Mouse (Mus musculus): ENCODE data around the gene Cyp2d11. TPM values are rescaled to one million over a fixed set of nuclear protein-coding genes. Genes with fewer than 3 reads are reported as not detected.

The Cyp2d11 gene
- polyA plus RNA-seq, 1 experiment from 2014 or later: not detected

- H3K27ac ChIP-seq: no peak overlapping the region
- 94% methylated on average over 4 of the region's 4 CpGs for WGBS
- H3K9me3 ChIP-seq: no peaks in the 10 kb centered on the region
- no peak overlapping the region for H3K9ac ChIP-seq (replicated peaks)
- no peak overlapping the region for H3K4me3 ChIP-seq (replicated peaks)
- ATAC-seq (ENCODE audit: insufficient number of reproducible peaks, insufficient read depth, low FRiP score, low TSS enrichment, low read depth): no peak
- H3K4me2 ChIP-seq: no peak overlapping the region
- H3K4me1 ChIP-seq (replicated peaks): peaks cover 32% of the 10 kb centered on the region
- H3K36me3 ChIP-seq: peaks cover 45% of the 10 kb centered on the region
- no peaks in the 10 kb centered on the region for H3K27me3 ChIP-seq
Measured at GRCm38 (mm10) chr15:82350349-82350748, 43.5 kb downstream of the Cyp2d11 start.

GRCm38 (mm10) chr15:82348999-82349341, 44.9 kb downstream of the Cyp2d11 start:
- Histone ChIP-seq H3K9ac (replicated peaks) (no peak overlapping the region), H3K9me3 (no peaks in the 10 kb centered on the region), H3K4me3 (replicated peaks) (no peak overlapping the region), H3K27ac (no peak overlapping the region), H3K4me2 (no peak overlapping the region), H3K4me1 (replicated peaks) (peaks cover 30% of the 10 kb centered on the region), H3K36me3 (peaks cover 45% of the 10 kb centered on the region), H3K27me3 (no peaks in the 10 kb centered on the region)
- no peak for ATAC-seq (ENCODE audit: insufficient number of reproducible peaks, insufficient read depth, low FRiP score, low TSS enrichment, low read depth)
- WGBS: 84% methylated on average over 2 of the region's 2 CpGs

- Histone ChIP-seq H3K9me3 (no peaks in the 10 kb centered on the region), H3K36me3 (peaks cover 46% of the 10 kb centered on the region), H3K9ac (replicated peaks) (no peak overlapping the region), H3K27me3 (no peaks in the 10 kb centered on the region), H3K4me3 (replicated peaks) (no peak overlapping the region), H3K4me2 (no peak overlapping the region), H3K4me1 (replicated peaks) (peaks cover 30% of the 10 kb centered on the region), H3K27ac (no peak overlapping the region)
- no peak for ATAC-seq (ENCODE audit: insufficient number of reproducible peaks, insufficient read depth, low FRiP score, low TSS enrichment, low read depth)
- WGBS: 89% methylated on average over 8 of the region's 8 CpGs
Measured at GRCm38 (mm10) chr15:82348258-82348998, 45.4 kb downstream of the Cyp2d11 start.

GRCm38 (mm10) chr15:82347852-82348251, 46.0 kb downstream of the Cyp2d11 start:
- WGBS: 94% methylated on average over 12 of the region's 12 CpGs
- Histone ChIP-seq H3K36me3 (peaks cover 47% of the 10 kb centered on the region), H3K4me3 (replicated peaks) (no peak overlapping the region), H3K9me3 (no peaks in the 10 kb centered on the region), H3K4me1 (replicated peaks) (peaks cover 24% of the 10 kb centered on the region), H3K27me3 (no peaks in the 10 kb centered on the region), H3K4me2 (0 out of 2 replicates have a peak overlapping the region, but pooled peaks have one; percentile 86), H3K27ac (no peak overlapping the region), H3K9ac (replicated peaks) (no peak overlapping the region)
- ATAC-seq (ENCODE audit: insufficient number of reproducible peaks, insufficient read depth, low FRiP score, low TSS enrichment, low read depth): no peak

GRCm38 (mm10) chr15:82347303-82347676, 46.5 kb downstream of the Cyp2d11 start:
- Histone ChIP-seq H3K9me3 (no peaks in the 10 kb centered on the region), H3K36me3 (peaks cover 47% of the 10 kb centered on the region), H3K4me1 (replicated peaks) (peaks cover 21% of the 10 kb centered on the region), H3K27me3 (no peaks in the 10 kb centered on the region), H3K4me3 (replicated peaks) (peak overlapping the region; percentile 62), H3K4me2 (peak overlapping the region; percentile 86), H3K9ac (replicated peaks) (peak overlapping the region; percentile 63), H3K27ac (no peak overlapping the region)
- no peak for ATAC-seq (ENCODE audit: insufficient number of reproducible peaks, insufficient read depth, low FRiP score, low TSS enrichment, low read depth)
- WGBS: 79% methylated on average over 4 of the region's 4 CpGs

GRCm38 (mm10) chr15:82346580-82347302, 47.1 kb downstream of the Cyp2d11 start:
- ATAC-seq (ENCODE audit: insufficient number of reproducible peaks, insufficient read depth, low FRiP score, low TSS enrichment, low read depth): no peak
- Histone ChIP-seq H3K4me1 (replicated peaks) (peaks cover 21% of the 10 kb centered on the region), H3K36me3 (peaks cover 44% of the 10 kb centered on the region), H3K4me2 (peak overlapping the region; percentile 86), H3K27ac (peak overlapping the region; percentile 37), H3K4me3 (replicated peaks) (peak overlapping the region; percentile 62), H3K9ac (replicated peaks) (peak overlapping the region; percentile 63), H3K9me3 (no peaks in the 10 kb centered on the region), H3K27me3 (no peaks in the 10 kb centered on the region)
- WGBS: 65% methylated on average over 14 of the region's 14 CpGs

- Histone ChIP-seq H3K27ac (peak overlapping the region; percentile 72), H3K9me3 (no peaks in the 10 kb centered on the region)
- peak; percentile 98 for ATAC-seq (ENCODE audit: insufficient number of reproducible peaks, insufficient read depth, low FRiP score, low TSS enrichment, low read depth)
Measured at GRCm38 (mm10) chr15:82345820-82346470, 47.9 kb downstream of the Cyp2d11 start.

GRCm38 (mm10) chr15:82344971-82345370, 48.9 kb downstream of the Cyp2d11 start:
- 90% methylated on average over 6 of the region's 6 CpGs for WGBS
- no peak overlapping the region for H3K4me3 ChIP-seq (replicated peaks)
- peaks cover 29% of the 10 kb centered on the region for H3K36me3 ChIP-seq
- no peaks in the 10 kb centered on the region for H3K9me3 ChIP-seq
- H3K27ac ChIP-seq: peak overlapping the region; percentile 47; the same call in 1 of the 2 replicates
- H3K4me1 ChIP-seq (replicated peaks): peaks cover 28% of the 10 kb centered on the region
- peaks cover 6% of the 10 kb centered on the region for H3K27me3 ChIP-seq
- no peak overlapping the region for H3K4me2 ChIP-seq
- no peak for ATAC-seq (ENCODE audit: insufficient number of reproducible peaks, insufficient read depth, low FRiP score, low TSS enrichment, low read depth)
- no peak overlapping the region for H3K9ac ChIP-seq (replicated peaks)

More at GRCm38 (mm10) chr15:82345820-82346470, 47.9 kb downstream of the Cyp2d11 start:
- Histone ChIP-seq H3K36me3 (peaks cover 39% of the 10 kb centered on the region), H3K4me3 (replicated peaks) (peak overlapping the region; percentile 62), H3K27me3 (no peaks in the 10 kb centered on the region), H3K4me1 (replicated peaks) (peaks cover 25% of the 10 kb centered on the region), H3K4me2 (peak overlapping the region; percentile 86), H3K9ac (replicated peaks) (peak overlapping the region; percentile 63)
- WGBS: under 1% methylated on average over 51 of the region's 51 CpGs

GRCm38 (mm10) chr15:82343368-82344287, 50.2 kb downstream of the Cyp2d11 start:
- Histone ChIP-seq H3K27ac (no peak overlapping the region), H3K4me3 (replicated peaks) (no peak overlapping the region), H3K9ac (replicated peaks) (no peak overlapping the region), H3K9me3 (no peaks in the 10 kb centered on the region), H3K27me3 (peaks cover 9% of the 10 kb centered on the region), H3K4me1 (replicated peaks) (peaks cover 28% of the 10 kb centered on the region), H3K4me2 (no peak overlapping the region), H3K36me3 (peaks cover 16% of the 10 kb centered on the region)
- 91% methylated on average over 27 of the region's 27 CpGs for WGBS
- ATAC-seq (ENCODE audit: insufficient number of reproducible peaks, insufficient read depth, low FRiP score, low TSS enrichment, low read depth): no peak

GRCm38 (mm10) chr15:82342543-82342935, 51.3 kb downstream of the Cyp2d11 start:
- 77% methylated on average over 5 of the region's 5 CpGs for WGBS
- Histone ChIP-seq H3K4me2 (no peak overlapping the region), H3K27ac (no peak overlapping the region)

More at GRCm38 (mm10) chr15:82342543-82342935, 51.3 kb downstream of the Cyp2d11 start:
- Histone ChIP-seq H3K9ac (replicated peaks) (no peak overlapping the region), H3K36me3 (peaks cover 5% of the 10 kb centered on the region; the same call in 1 of the 2 replicates), H3K9me3 (no peaks in the 10 kb centered on the region), H3K4me1 (replicated peaks) (peaks cover 33% of the 10 kb centered on the region), H3K4me3 (replicated peaks) (no peak overlapping the region), H3K27me3 (peaks cover 9% of the 10 kb centered on the region)
- ATAC-seq (ENCODE audit: insufficient number of reproducible peaks, insufficient read depth, low FRiP score, low TSS enrichment, low read depth): no peak

All from limb, embryonic 12.5 days (tissue).